Mouse (Mus musculus) forebrain, embryonic 13.5 days (tissue): ENCODE measurements around the gene Bex4. TPM values are rescaled to one million over a fixed set of nuclear protein-coding genes. Genes with fewer than 3 reads are reported as not detected.
A peak's percentile ranks its signal among the peaks of the same experiment; 100 is the strongest.
"Not testable (repeated sequence)": the region's sequence is repeated elsewhere in the genome, so short reads cannot be mapped to it uniquely, and the experiment has no call there.

Source experiments
- ATAC-seq: fragments of 200-750 bp; cut with Nextera tagmentation; 2 replicates; pipeline ENCODE4 v1.8.0; 2017
- H3K27ac ChIP-seq: fragments of 300-500 bp; sonication (generic); 2 replicates; pipeline ENCODE4 v1.5.1; 2015; ENCODE audit warnings: inconsistent platforms, mild to moderate bottlenecking, moderate library complexity
- H3K27me3 ChIP-seq: fragments of 300-500 bp; sonication (generic); 2 replicates; pipeline ENCODE4 v1.6.1; 2015; ENCODE audit warnings: mild to moderate bottlenecking, inconsistent platforms
- H3K36me3 ChIP-seq: fragments of 300-500 bp; sonication (generic); 2 replicates; pipeline ENCODE4 v1.6.1; 2015; ENCODE audit warnings: mild to moderate bottlenecking, inconsistent platforms; ENCODE audit not compliant: poor library complexity, severe bottlenecking
- H3K4me1 ChIP-seq: fragments of 300-500 bp; sonication (generic); 2 replicates; pipeline ENCODE4 v1.6.1; 2015; ENCODE audit warnings: inconsistent platforms
- H3K4me2 ChIP-seq: fragments of 300-500 bp; sonication (generic); 2 replicates; pipeline ENCODE4 v1.6.1; 2015; ENCODE audit warnings: inconsistent platforms, mild to moderate bottlenecking, moderate library complexity
- H3K4me3 ChIP-seq: fragments of 300-500 bp; sonication (generic); 2 replicates; pipeline ENCODE4 v1.5.1; 2015; ENCODE audit warnings: mild to moderate bottlenecking, inconsistent platforms
- H3K9ac ChIP-seq: fragments of 300-500 bp; sonication (generic); 2 replicates; pipeline ENCODE4 v1.6.1; 2015; ENCODE audit warnings: mild to moderate bottlenecking, inconsistent platforms
- H3K9me3 ChIP-seq: fragments of 300-500 bp; sonication (generic); replicated peaks from 2 replicates; pipeline ENCODE4 v1.6.1; 2016; ENCODE audit warnings: inconsistent platforms
- WGBS: fragments of 180-500 bp; shearing (Covaris S2); methylation state at CpG from one replicate; pipeline ENCODE4 v1.1.7; 2015; 5-methylcytosine and 5-hydroxymethylcytosine counted together
- polyA plus RNA-seq: library from polyadenylated mRNA; unstranded; fragments of >200 nt; fragmentation: Nextera tagmentation; extraction: Ambion mirVana; gene quantifications from 2 replicates; pipeline ENCODE4 v1.2.1, GENCODE M21; 2015

Bex4 gene
- polyA plus RNA-seq = 133 and 145 TPM in 2 replicates

- H3K27ac ChIP-seq, H3K27me3 ChIP-seq, H3K36me3 ChIP-seq, H3K9me3 ChIP-seq, H3K4me1 ChIP-seq: not testable (repeated sequence)
- Histone ChIP-seq H3K4me3 (peak within 1 kb of the TSS; percentile 42), H3K9ac (peak within 1 kb of the TSS; percentile 45), H3K4me2 (peak within 1 kb of the TSS; percentile 59)
- ATAC-seq = peak; percentile 98
- no CpG with 5 or more reads among the region's 64 CpGs for WGBS
Measured at GRCm38 (mm10) chrX:136138827-136139639, at the start of gene Bex4. TSS of gene Bex4 (plus strand) at chrX:136138996.

GRCm38 (mm10) chrX:136092497-136093279 lies 46.1 kb upstream of the Bex4 start:
- Histone ChIP-seq H3K36me3 (no peaks in the 10 kb centered on the region), H3K27ac (no peak overlapping the region), H3K9me3 (no peaks in the 10 kb centered on the region), H3K4me2 (no peak overlapping the region), H3K4me1 (no peaks in the 10 kb centered on the region), H3K9ac (no peak overlapping the region), H3K4me3 (no peak overlapping the region), H3K27me3 (0 out of 2 replicates have a peak, but pooled peaks cover 3% of the 10 kb centered on the region)
- 54% methylated on average over 2 of the region's 2 CpGs for WGBS
- ATAC-seq = no peak

GRCm38 (mm10) chrX:136094421-136094820 lies 44.4 kb upstream of the Bex4 start:
- Histone ChIP-seq H3K9ac (no peak overlapping the region), H3K36me3 (no peaks in the 10 kb centered on the region), H3K27ac (no peak overlapping the region), H3K4me3 (no peak overlapping the region), H3K9me3 (no peaks in the 10 kb centered on the region), H3K27me3 (0 out of 2 replicates have a peak, but pooled peaks cover 3% of the 10 kb centered on the region), H3K4me2 (no peak overlapping the region), H3K4me1 (no peaks in the 10 kb centered on the region)
- 32% methylated on average over 2 of the region's 2 CpGs for WGBS
- peak; percentile 61; the same call in 1 of the 2 replicates for ATAC-seq

- 38% methylated on average over 4 of the region's 4 CpGs for WGBS
Measured at GRCm38 (mm10) chrX:136104046-136104723, 34.6 kb upstream of the Bex4 start.

GRCm38 (mm10) chrX:136104724-136105088 lies 34.1 kb upstream of the Bex4 start:
- peak; percentile 62; the same call in 1 of the 2 replicates for ATAC-seq
- peaks cover 3% of the 10 kb centered on the region; the same call in 1 of the 2 replicates for H3K27me3 ChIP-seq
- no peaks in the 10 kb centered on the region for H3K36me3 ChIP-seq
- H3K4me2 ChIP-seq = peak overlapping the region; percentile 14; the same call in 1 of the 2 replicates
- no peaks in the 10 kb centered on the region for H3K9me3 ChIP-seq
- H3K4me1 ChIP-seq = peaks cover 4% of the 10 kb centered on the region; the same call in 1 of the 2 replicates
- WGBS = 30% methylated on average over 3 of the region's 3 CpGs
- H3K4me3 ChIP-seq = no peak overlapping the region
- no peak overlapping the region; the same call in 1 of the 2 replicates for H3K27ac ChIP-seq
- H3K9ac ChIP-seq = no peak overlapping the region

More at GRCm38 (mm10) chrX:136104046-136104723, 34.6 kb upstream of the Bex4 start:
- H3K4me1 ChIP-seq = peaks cover 4% of the 10 kb centered on the region; the same call in 1 of the 2 replicates
- H3K4me3 ChIP-seq = no peak overlapping the region
- peak overlapping the region; percentile 14; the same call in 1 of the 2 replicates for H3K4me2 ChIP-seq
- peak; percentile 70 for ATAC-seq
- no peak overlapping the region for H3K9ac ChIP-seq
- H3K27me3 ChIP-seq = no peaks in the 10 kb centered on the region; the same call in 1 of the 2 replicates
- H3K27ac ChIP-seq = no peak overlapping the region; the same call in 1 of the 2 replicates
- no peaks in the 10 kb centered on the region for H3K9me3 ChIP-seq
- no peaks in the 10 kb centered on the region for H3K36me3 ChIP-seq

- H3K36me3 ChIP-seq = no peaks in the 10 kb centered on the region
- H3K4me2 ChIP-seq = no peak overlapping the region
- no peak overlapping the region for H3K9ac ChIP-seq
- peaks cover 14% of the 10 kb centered on the region; the same call in 1 of the 2 replicates for H3K27me3 ChIP-seq
- no peak overlapping the region for H3K4me3 ChIP-seq
- ATAC-seq = peak; percentile 57
- H3K27ac ChIP-seq = no peak overlapping the region
- H3K4me1 ChIP-seq = peaks cover 4% of the 10 kb centered on the region; the same call in 1 of the 2 replicates
- WGBS = 41% methylated on average over 6 of the region's 6 CpGs
- no peaks in the 10 kb centered on the region for H3K9me3 ChIP-seq
Measured at GRCm38 (mm10) chrX:136107942-136108341, 30.9 kb upstream of the Bex4 start.

GRCm38 (mm10) chrX:136115015-136115414 lies 23.8 kb upstream of the Bex4 start:
- peak; percentile 3; the same call in 1 of the 2 replicates for ATAC-seq
- Histone ChIP-seq H3K9me3 (no peaks in the 10 kb centered on the region), H3K27me3 (peaks cover 17% of the 10 kb centered on the region; the same call in 1 of the 2 replicates), H3K9ac (no peak overlapping the region), H3K27ac (no peak overlapping the region), H3K36me3 (no peaks in the 10 kb centered on the region), H3K4me2 (peak overlapping the region; percentile 58), H3K4me3 (peak overlapping the region; percentile 42), H3K4me1 (no peaks in the 10 kb centered on the region)
- 36% methylated on average over 4 of the region's 4 CpGs for WGBS

- peaks cover 17% of the 10 kb centered on the region; the same call in 1 of the 2 replicates for H3K27me3 ChIP-seq
- peak overlapping the region; percentile 58 for H3K4me2 ChIP-seq
- H3K4me3 ChIP-seq = peak overlapping the region; percentile 42
- peak; percentile 100 for ATAC-seq
- peak overlapping the region; percentile 56 for H3K9ac ChIP-seq
- H3K27ac ChIP-seq = peak overlapping the region; percentile 78
- H3K9me3 ChIP-seq = no peaks in the 10 kb centered on the region
- no peaks in the 10 kb centered on the region for H3K4me1 ChIP-seq
- 15% methylated on average over 23 of the region's 23 CpGs for WGBS
- no peaks in the 10 kb centered on the region for H3K36me3 ChIP-seq
Measured at GRCm38 (mm10) chrX:136115419-136115961, 23.3 kb upstream of the Bex4 start.

GRCm38 (mm10) chrX:136127038-136127743 lies 11.6 kb upstream of the Bex4 start:
- no peak overlapping the region for H3K4me2 ChIP-seq
- WGBS = 62% methylated on average over 8 of the region's 8 CpGs
- no peaks in the 10 kb centered on the region for H3K4me1 ChIP-seq
- ATAC-seq = no peak
- 0 out of 2 replicates have a peak, but pooled peaks cover 3% of the 10 kb centered on the region for H3K27me3 ChIP-seq
- no peaks in the 10 kb centered on the region for H3K36me3 ChIP-seq
- H3K9me3 ChIP-seq = no peaks in the 10 kb centered on the region
- H3K9ac ChIP-seq = no peak overlapping the region
- no peak overlapping the region for H3K4me3 ChIP-seq
- no peak overlapping the region for H3K27ac ChIP-seq

GRCm38 (mm10) chrX:136127744-136128064 lies 11.1 kb upstream of the Bex4 start:
- no peak overlapping the region for H3K27ac ChIP-seq
- H3K36me3 ChIP-seq = no peaks in the 10 kb centered on the region
- no peak overlapping the region for H3K4me2 ChIP-seq
- H3K4me1 ChIP-seq = no peaks in the 10 kb centered on the region
- WGBS = 18% methylated on average over 5 of the region's 5 CpGs
- H3K9me3 ChIP-seq = no peaks in the 10 kb centered on the region
- H3K4me3 ChIP-seq = no peak overlapping the region
- no peak overlapping the region for H3K9ac ChIP-seq
- 0 out of 2 replicates have a peak, but pooled peaks cover 3% of the 10 kb centered on the region for H3K27me3 ChIP-seq
- no peak for ATAC-seq

GRCm38 (mm10) chrX:136135559-136135958 lies 3.2 kb upstream of the Bex4 start:
- Histone ChIP-seq H3K9ac (no peak overlapping the region), H3K27ac (no peak overlapping the region), H3K36me3 (no peaks in the 10 kb centered on the region), H3K27me3 (no peaks in the 10 kb centered on the region), H3K4me2 (no peak overlapping the region), H3K4me1 (no peaks in the 10 kb centered on the region), H3K9me3 (no peaks in the 10 kb centered on the region), H3K4me3 (no peak overlapping the region)
- ATAC-seq = no peak
- 91% methylated on average over 4 of the region's 4 CpGs for WGBS
